Mouse (Mus musculus) limb, embryonic 11.5 days (tissue): ENCODE results near the gene Msl1. TPM values are rescaled to one million over a fixed set of nuclear protein-coding genes. Genes with fewer than 3 reads are reported as not detected.
A peak's percentile ranks its signal among the peaks of the same experiment; 100 is the strongest.

Experiments
- ATAC-seq: fragments of 200-750 bp; cut with Nextera tagmentation; 2 replicates; pipeline ENCODE4 v1.8.0; 2017; ENCODE audit warnings: low read depth; ENCODE audit not compliant: insufficient number of reproducible peaks, low FRiP score, low TSS enrichment
- DNase-seq: peaks from one replicate; pipeline ENCODE4 v3.0.0-alpha.2; 2015; ENCODE audit warnings: low spot score
- H3K27ac ChIP-seq: fragments of 300-500 bp; sonication (generic); replicated peaks from 2 replicates; pipeline ENCODE4 v1.5.1; 2014; ENCODE audit warnings: low read depth, mild to moderate bottlenecking, low read length
- H3K27me3 ChIP-seq: fragments of 300-500 bp; sonication (generic); 2 replicates; pipeline ENCODE4 v1.6.1; 2014; ENCODE audit warnings: mild to moderate bottlenecking, low read length, mixed read lengths; ENCODE audit not compliant: control insufficient read depth, insufficient read depth
- H3K36me3 ChIP-seq: fragments of 300-500 bp; sonication (generic); 2 replicates; pipeline ENCODE4 v1.6.1; 2014; ENCODE audit warnings: mild to moderate bottlenecking, low read length, moderate library complexity, mixed read lengths; ENCODE audit not compliant: control insufficient read depth, insufficient read depth
- H3K4me1 ChIP-seq: fragments of 300-500 bp; sonication (generic); 2 replicates; pipeline ENCODE4 v1.6.1; 2014; ENCODE audit warnings: low read length, mixed read lengths; ENCODE audit not compliant: control insufficient read depth, insufficient read depth
- H3K4me2 ChIP-seq: fragments of 300-500 bp; sonication (generic); 2 replicates; pipeline ENCODE4 v1.6.1; 2014; ENCODE audit warnings: low read depth, mild to moderate bottlenecking, moderate library complexity; ENCODE audit not compliant: severe bottlenecking
- H3K4me3 ChIP-seq: fragments of 300-500 bp; sonication (generic); 2 replicates; pipeline ENCODE4 v1.5.1; 2014; ENCODE audit warnings: low read depth, low read length
- H3K9ac ChIP-seq: fragments of 300-500 bp; sonication (generic); 2 replicates; pipeline ENCODE4 v1.6.1; 2014; ENCODE audit warnings: mild to moderate bottlenecking, low read length
- H3K9me3 ChIP-seq: fragments of 300-500 bp; sonication (generic); 2 replicates; pipeline ENCODE4 v1.6.1; 2016; ENCODE audit warnings: low read length; ENCODE audit not compliant: control insufficient read depth
- WGBS: fragments of 180-500 bp; shearing (Covaris S2); extraction: QIAGEN DNeasy Blood & Tissue Kit; methylation state at CpG from one replicate; pipeline ENCODE4 v1.1.7; 2014; 5-methylcytosine and 5-hydroxymethylcytosine counted together
- polyA plus RNA-seq: library from polyadenylated mRNA; unstranded; fragments of >200 nt; fragmentation: Nextera tagmentation; extraction: Ambion mirVana; gene quantifications from 2 replicates; pipeline ENCODE4 v1.2.1, GENCODE M21; 2014

The Msl1 gene
- polyA plus RNA-seq, 1 experiment from 2014 or later = 24.6 TPM

GRCm38 (mm10) chr11:98781851-98782512 lies 13.3 kb upstream of the Msl1 start:
- Histone ChIP-seq H3K4me3 (no peak overlapping the region), H3K27ac (peak overlapping the region; percentile 85), H3K36me3 (no peaks in the 10 kb centered on the region), H3K9me3 (no peaks in the 10 kb centered on the region), H3K4me1 (peaks cover 56% of the 10 kb centered on the region), H3K4me2 (peak overlapping the region; percentile 34; the same call in 1 of the 2 replicates), H3K27me3 (no peaks in the 10 kb centered on the region), H3K9ac (peak overlapping the region; percentile 49)
- no peak for ATAC-seq
- peak; percentile 38 for DNase-seq
- 20% methylated on average over 13 of the region's 14 CpGs for WGBS

- DNase-seq (peak; percentile 67), ATAC-seq (no peak; the same call in 1 of the 2 replicates)
- 2% methylated on average over 17 of the region's 17 CpGs for WGBS
- Histone ChIP-seq H3K27me3 (no peaks in the 10 kb centered on the region), H3K36me3 (no peaks in the 10 kb centered on the region), H3K4me3 (0 out of 2 replicates have a peak overlapping the region, but pooled peaks have one; percentile 7), H3K9me3 (no peaks in the 10 kb centered on the region), H3K9ac (peak overlapping the region; percentile 49), H3K27ac (peak overlapping the region; percentile 85), H3K4me2 (peak overlapping the region; percentile 34), H3K4me1 (peaks cover 57% of the 10 kb centered on the region)
Observed at GRCm38 (mm10) chr11:98782651-98783235, 12.6 kb upstream of the Msl1 start.

- H3K4me1 ChIP-seq = peaks cover 58% of the 10 kb centered on the region
Observed at GRCm38 (mm10) chr11:98783236-98783696, 12.1 kb upstream of the Msl1 start.

GRCm38 (mm10) chr11:98784139-98784538 lies 11.2 kb upstream of the Msl1 start:
- H3K4me1 ChIP-seq = peaks cover 61% of the 10 kb centered on the region
- ATAC-seq = no peak

More at GRCm38 (mm10) chr11:98783236-98783696, 12.1 kb upstream of the Msl1 start:
- H3K27ac ChIP-seq = peak overlapping the region; percentile 85
- peak overlapping the region; percentile 7 for H3K4me3 ChIP-seq
- ATAC-seq (no peak; the same call in 1 of the 2 replicates), DNase-seq (peak; percentile 90)
- under 1% methylated on average over 20 of the region's 20 CpGs for WGBS
- peak overlapping the region; percentile 49 for H3K9ac ChIP-seq
- peak overlapping the region; percentile 34 for H3K4me2 ChIP-seq
- no peaks in the 10 kb centered on the region for H3K27me3 ChIP-seq
- H3K36me3 ChIP-seq = no peaks in the 10 kb centered on the region
- H3K9me3 ChIP-seq = no peaks in the 10 kb centered on the region

GRCm38 (mm10) chr11:98785214-98785613 lies 10.1 kb upstream of the Msl1 start:
- Histone ChIP-seq H3K27me3 (no peaks in the 10 kb centered on the region), H3K4me3 (no peak overlapping the region), H3K4me2 (no peak overlapping the region), H3K9ac (no peak overlapping the region), H3K36me3 (no peaks in the 10 kb centered on the region), H3K27ac (peak overlapping the region; percentile 47), H3K9me3 (no peaks in the 10 kb centered on the region), H3K4me1 (peaks cover 61% of the 10 kb centered on the region)
- 67% methylated on average over 10 of the region's 10 CpGs for WGBS
- no peak for ATAC-seq
- DNase-seq = no peak

More at GRCm38 (mm10) chr11:98784139-98784538, 11.2 kb upstream of the Msl1 start:
- 66% methylated on average over 4 of the region's 4 CpGs for WGBS
- no peaks in the 10 kb centered on the region for H3K36me3 ChIP-seq
- H3K9ac ChIP-seq = no peak overlapping the region
- no peak overlapping the region for H3K4me2 ChIP-seq
- H3K27ac ChIP-seq = peak overlapping the region; percentile 85; the same call in 1 of the 2 replicates
- H3K9me3 ChIP-seq = no peaks in the 10 kb centered on the region
- H3K4me3 ChIP-seq = no peak overlapping the region
- no peaks in the 10 kb centered on the region for H3K27me3 ChIP-seq
- no peak for DNase-seq

- H3K4me1 ChIP-seq = peaks cover 61% of the 10 kb centered on the region
- no peak overlapping the region for H3K4me3 ChIP-seq
- peak overlapping the region; percentile 51 for H3K27ac ChIP-seq
- ATAC-seq (no peak), DNase-seq (peak; percentile 66)
- H3K27me3 ChIP-seq = no peaks in the 10 kb centered on the region
- no peaks in the 10 kb centered on the region for H3K36me3 ChIP-seq
- H3K9me3 ChIP-seq = no peaks in the 10 kb centered on the region
- H3K4me2 ChIP-seq = peak overlapping the region; percentile 26; the same call in 1 of the 2 replicates
- H3K9ac ChIP-seq = no peak overlapping the region
- 12% methylated on average over 12 of the region's 12 CpGs for WGBS
Observed at GRCm38 (mm10) chr11:98785772-98786281, 9.5 kb upstream of the Msl1 start.

- Histone ChIP-seq H3K27ac (peak overlapping the region; percentile 51), H3K27me3 (no peaks in the 10 kb centered on the region), H3K4me2 (peak overlapping the region; percentile 26; the same call in 1 of the 2 replicates), H3K36me3 (no peaks in the 10 kb centered on the region), H3K9me3 (no peaks in the 10 kb centered on the region), H3K4me1 (peaks cover 57% of the 10 kb centered on the region), H3K4me3 (peak overlapping the region; percentile 8; the same call in 1 of the 2 replicates), H3K9ac (no peak overlapping the region)
- DNase-seq (peak; percentile 98), ATAC-seq (peak; percentile 32)
- 3% methylated on average over 14 of the region's 15 CpGs for WGBS
Observed at GRCm38 (mm10) chr11:98786359-98787214, 8.7 kb upstream of the Msl1 start.

- no peak for ATAC-seq
- peaks cover 50% of the 10 kb centered on the region for H3K4me1 ChIP-seq
- no peaks in the 10 kb centered on the region for H3K27me3 ChIP-seq
- H3K9ac ChIP-seq = no peak overlapping the region
- 29% methylated on average over 7 of the region's 7 CpGs for WGBS
- H3K36me3 ChIP-seq = no peaks in the 10 kb centered on the region
- H3K4me3 ChIP-seq = no peak overlapping the region
- H3K27ac ChIP-seq = no peak overlapping the region; the same call in 1 of the 2 replicates
- DNase-seq = no peak
- H3K9me3 ChIP-seq = no peaks in the 10 kb centered on the region
- no peak overlapping the region; the same call in 1 of the 2 replicates for H3K4me2 ChIP-seq
Observed at GRCm38 (mm10) chr11:98787229-98787628, 8.1 kb upstream of the Msl1 start.
